Mouse (Mus musculus): ENCODE measurements around the gene 9930021J03Rik.

Gene 9930021J03Rik

DNA sequence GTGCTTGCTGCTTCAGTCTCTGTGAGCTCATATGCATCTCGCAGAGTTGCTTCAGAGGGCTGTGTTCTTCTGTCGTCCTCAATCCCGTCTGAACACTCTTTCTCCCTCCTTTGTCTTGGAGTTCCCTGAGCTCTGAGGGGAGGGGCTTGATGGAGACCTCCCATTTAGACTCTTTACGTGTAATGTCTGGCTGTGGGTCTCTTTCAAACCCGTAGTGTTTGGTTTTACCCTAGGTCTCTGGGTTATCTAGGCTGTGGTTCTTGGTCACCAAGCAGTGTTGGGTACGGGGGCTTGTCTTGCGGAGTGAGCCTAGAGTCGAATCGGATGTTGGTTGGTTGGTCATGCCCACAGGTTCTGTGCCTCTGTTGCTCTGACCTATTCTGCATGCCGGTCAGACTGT is 110.7 kb downstream of the 9930021J03Rik start:
- no peak for DNase-seq (ENCODE audit: low spot score)

DNA sequence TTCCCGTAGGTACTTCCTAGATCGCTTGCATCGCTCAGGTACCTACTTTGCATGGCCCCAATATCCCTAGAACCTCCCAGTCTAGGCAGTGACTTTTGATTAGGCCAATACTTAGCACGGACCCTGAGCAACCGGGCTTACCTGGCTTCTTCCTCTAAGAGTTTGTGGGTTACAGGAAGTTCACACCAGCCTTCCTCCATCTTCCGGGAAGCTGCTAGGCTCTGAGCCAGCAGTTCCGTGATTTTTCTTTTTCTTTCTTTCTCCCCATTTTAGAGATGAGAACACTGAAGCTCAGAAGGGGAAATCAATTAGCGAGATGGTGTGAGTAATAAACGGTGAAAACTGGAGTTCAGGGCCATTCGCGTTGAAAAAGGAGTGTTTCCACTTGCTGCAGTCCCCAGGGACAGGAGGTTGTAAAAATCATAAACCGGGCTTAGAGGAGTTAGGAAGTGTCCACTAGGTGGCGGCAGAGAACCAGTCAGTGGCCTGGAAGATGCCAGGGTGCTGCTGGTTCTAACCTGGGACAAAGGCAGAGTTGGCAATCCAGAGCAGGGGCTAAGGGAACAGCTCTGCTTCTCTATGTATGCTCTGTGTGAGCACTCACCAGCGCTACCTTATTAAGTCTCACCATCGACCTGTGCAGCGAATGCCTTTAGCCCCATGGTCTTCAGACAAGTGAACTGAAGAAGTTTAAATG is 121.8 kb downstream of the 9930021J03Rik start:
- DNase-seq (ENCODE audit: low spot score): peak; percentile 88

- no peak for DNase-seq (ENCODE audit: low spot score)
Measured at GRCm38 (mm10) chr19:29680182-29681152, 125.3 kb downstream of the 9930021J03Rik start.

DNA sequence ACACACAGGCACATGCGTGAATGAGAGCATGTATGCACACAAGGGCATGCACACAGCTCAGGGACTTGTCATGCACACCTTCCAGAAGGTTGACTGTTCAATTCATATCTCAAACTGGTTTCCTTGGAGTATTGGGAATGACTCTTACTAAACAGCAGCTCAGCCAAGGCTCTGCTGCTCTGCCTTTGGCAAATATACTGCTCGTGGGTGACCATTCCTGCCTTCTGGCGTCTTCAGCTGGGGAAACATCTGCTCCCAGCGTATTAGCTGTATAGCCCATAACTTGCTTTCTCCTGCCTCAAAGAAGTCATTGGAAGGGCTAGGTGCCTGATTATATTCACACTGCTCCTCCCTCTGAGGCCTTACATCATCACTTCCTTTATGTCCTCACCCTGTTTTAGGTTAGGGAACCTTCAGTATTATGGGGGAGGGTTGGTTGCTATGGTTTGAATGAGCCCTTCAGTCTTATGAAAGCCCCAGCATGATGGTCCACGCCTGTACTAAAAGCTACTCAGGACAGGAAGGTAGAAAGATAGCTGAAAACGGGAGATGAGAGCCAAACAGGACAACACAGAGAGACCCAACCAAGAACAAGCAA is 127.5 kb downstream of the 9930021J03Rik start:
- DNase-seq (ENCODE audit: low spot score): peak; percentile 32

- no peak for DNase-seq (ENCODE audit: low spot score)
Measured at GRCm38 (mm10) chr19:29676479-29677193, 129.2 kb downstream of the 9930021J03Rik start.

GRCm38 (mm10) chr19:29675562-29676078 is 130.2 kb downstream of the 9930021J03Rik start:
- DNase-seq (ENCODE audit: low spot score): no peak

GRCm38 (mm10) chr19:29674946-29675345 is 130.8 kb downstream of the 9930021J03Rik start:
- DNase-seq (ENCODE audit: low spot score): no peak

GRCm38 (mm10) chr19:29672660-29673059 is 133.1 kb downstream of the 9930021J03Rik start:
- no peak for DNase-seq (ENCODE audit: low spot score)

- DNase-seq (ENCODE audit: low spot score): no peak
Measured at GRCm38 (mm10) chr19:29671160-29671559, 134.6 kb downstream of the 9930021J03Rik start.

- DNase-seq (ENCODE audit: low spot score): no peak
Measured at GRCm38 (mm10) chr19:29670247-29670646, 135.5 kb downstream of the 9930021J03Rik start.

DNA sequence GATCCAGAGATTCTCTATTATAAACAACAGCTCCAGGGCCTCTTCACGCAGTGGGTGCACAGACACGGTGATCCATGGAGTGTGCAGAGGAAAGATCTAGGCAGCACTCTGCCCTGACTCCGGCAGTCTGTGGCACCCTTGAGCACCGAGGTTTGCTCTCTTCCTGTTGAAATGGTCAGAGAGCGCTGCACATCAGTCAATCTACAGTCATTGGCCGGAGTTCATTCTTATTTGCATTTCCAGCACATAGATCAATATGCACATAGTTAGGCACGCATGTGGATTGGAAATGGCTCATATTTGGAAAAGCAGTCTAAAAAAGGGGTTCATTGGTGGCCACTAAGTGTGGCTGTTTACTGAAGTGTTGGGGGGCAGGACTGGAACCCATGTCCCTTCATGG is 137.7 kb downstream of the 9930021J03Rik start:
- no peak for DNase-seq (ENCODE audit: low spot score)

DNA sequence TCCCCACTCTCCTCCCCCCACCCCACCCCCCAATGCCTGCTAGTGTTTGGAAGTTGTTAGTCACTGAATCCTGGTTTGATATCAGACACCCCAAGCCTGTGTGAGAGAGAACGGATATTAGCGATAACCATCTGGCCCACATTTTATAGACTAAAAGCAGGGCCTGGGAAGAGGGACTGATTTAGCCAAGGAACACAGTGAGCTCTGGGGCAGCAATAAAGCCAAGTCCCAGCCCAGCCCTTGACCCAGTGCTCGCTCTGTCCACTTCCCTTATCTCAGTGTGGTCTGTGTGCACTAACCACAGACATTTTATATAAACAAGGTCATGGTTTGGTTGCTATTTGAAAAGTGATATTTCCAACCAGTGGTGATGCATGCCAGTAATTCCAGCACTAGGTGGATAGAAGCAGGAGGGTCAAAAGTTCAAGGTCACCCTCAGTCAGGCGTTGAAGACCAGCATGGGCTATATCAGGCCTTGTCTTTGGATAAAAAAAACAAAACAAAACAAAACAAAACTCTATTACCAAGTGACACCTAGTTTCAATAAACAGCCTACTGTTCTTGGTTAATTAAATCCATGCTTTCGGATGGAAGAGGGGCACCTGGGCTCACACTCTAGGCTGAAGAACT is 138.7 kb downstream of the 9930021J03Rik start:
- no peak for DNase-seq (ENCODE audit: low spot score)

- no peak for DNase-seq (ENCODE audit: low spot score)
Measured at GRCm38 (mm10) chr19:29666164-29666563, 139.6 kb downstream of the 9930021J03Rik start.

DNA sequence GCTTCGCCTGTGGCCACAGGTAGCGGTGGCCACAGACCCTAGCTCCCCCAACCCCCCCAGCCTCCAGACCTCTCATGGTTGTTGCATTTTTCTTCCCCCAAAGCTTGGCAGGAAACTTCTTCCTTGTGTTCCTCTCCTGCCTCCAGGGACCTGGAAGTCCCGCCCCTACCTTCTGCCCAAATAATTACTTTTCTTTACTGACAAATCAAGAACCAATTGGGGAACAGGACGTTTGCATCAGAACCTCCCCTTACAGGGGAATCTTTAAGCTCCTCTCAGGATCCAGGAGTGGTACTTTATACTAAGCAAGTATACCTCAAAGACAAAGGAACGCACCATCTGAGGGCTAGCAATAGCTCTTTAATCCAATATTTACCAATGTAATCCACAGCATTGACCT is 140.9 kb downstream of the 9930021J03Rik start:
- no peak for DNase-seq (ENCODE audit: low spot score)
